In genomic region chr11:79225371-79226155, GRCm38 (mm10) we compare ENCODE assay signal across 12 mouse cellular contexts. TPM values are rescaled to one million over a fixed set of nuclear protein-coding genes. Genes with fewer than 3 reads are reported as not detected.
DNase-seq lines count a peak whose midpoint lies in the region; ATAC-seq lines count a peak whose summit lies in the region.
"Had no signal": no experiment of that assay in that cellular context is flagged by ENCODE, and none has a peak within 500 bp of the region (broad histone marks: within the 10 kb centered on the region; RNA-seq: fewer than 3 reads in every experiment).

No protein-coding gene starts in this region.

- no peak for DNase-seq in hindbrain, embryonic 10.5 days (ENCODE audit: low spot score)
- peak; percentile 18 for DNase-seq in urinary bladder, adult 2 months (ENCODE audit: low spot score)
- DNase-seq in urinary bladder, postnatal 10 days (ENCODE audit: low spot score) = no peak
- peak; percentile 25 for DNase-seq in heart, postnatal 4 days
- no peak for DNase-seq in left cerebral cortex, postnatal 36 days (ENCODE audit: low spot score in 2 of 2)
- DNase-seq: left cerebral cortex, postnatal 4 days; thymus, adult 18-20 months had no signal

- no peak overlapping the region for H3K4me2 ChIP-seq in hindbrain, embryonic 16.5 days (ENCODE audit: low read length)
- H3K4me2 ChIP-seq in neural tube, embryonic 15.5 days = no peak overlapping the region
- H3K4me2 ChIP-seq: forebrain, embryonic 13.5 days; hindbrain, embryonic 13.5 days had no signal

- H3K9ac ChIP-seq in hindbrain, embryonic 16.5 days (ENCODE audit: low read depth, low read length) = no peak overlapping the region
- H3K9ac ChIP-seq in neural tube, embryonic 15.5 days (replicated peaks) = no peak overlapping the region
- H3K9ac ChIP-seq: forebrain, embryonic 13.5 days; hindbrain, embryonic 13.5 days had no signal

- no peaks in the 10 kb centered on the region for H3K9me3 ChIP-seq in hindbrain, embryonic 10.5 days
- H3K9me3 ChIP-seq in hindbrain, embryonic 16.5 days (ENCODE audit: control insufficient read depth, low read length) = no peaks in the 10 kb centered on the region
- no peaks in the 10 kb centered on the region for H3K9me3 ChIP-seq in neural tube, embryonic 15.5 days (replicated peaks)
- H3K9me3 ChIP-seq: forebrain, embryonic 13.5 days; hindbrain, embryonic 13.5 days had no signal

- no peak for ATAC-seq in hindbrain, embryonic 16.5 days
- no peak for ATAC-seq in neural tube, embryonic 15.5 days (ENCODE audit: low FRiP score)

- intact Hi-C loops in left cerebral cortex, postnatal 36 days (cut with DNase I) = loop anchor here (2.0 to 5.0 kb wide), 2 partner anchors 71 to 172 kb away; partner anchors contain the start of gene Gm9964

- peak overlapping the region; percentile 45; the same call in 1 of the 2 replicates for H3K27ac ChIP-seq in hindbrain, embryonic 10.5 days
- no peak overlapping the region for H3K27ac ChIP-seq in hindbrain, embryonic 16.5 days (ENCODE audit: low read depth, low read length)
- no peak overlapping the region for H3K27ac ChIP-seq in neural tube, embryonic 15.5 days (replicated peaks)
- H3K27ac ChIP-seq: forebrain, embryonic 13.5 days; hindbrain, embryonic 13.5 days had no signal

- H3K36me3 ChIP-seq in hindbrain, embryonic 10.5 days = no peaks in the 10 kb centered on the region
- H3K36me3 ChIP-seq in hindbrain, embryonic 16.5 days (ENCODE audit: control insufficient read depth, insufficient read depth, low read length) = no peaks in the 10 kb centered on the region
- H3K36me3 ChIP-seq in neural tube, embryonic 15.5 days = no peaks in the 10 kb centered on the region
- H3K36me3 ChIP-seq: hindbrain, embryonic 13.5 days had no signal

- WGBS in hindbrain, embryonic 10.5 days = 76% methylated on average over 8 of the region's 8 CpGs
- 68% methylated on average over 8 of the region's 8 CpGs for WGBS in hindbrain, embryonic 16.5 days
- 63% methylated on average over 8 of the region's 8 CpGs for WGBS in neural tube, embryonic 15.5 days

- H3K4me3 ChIP-seq in hindbrain, embryonic 10.5 days = no peak overlapping the region
- no peak overlapping the region for H3K4me3 ChIP-seq in hindbrain, embryonic 16.5 days (ENCODE audit: low read length)
- no peak overlapping the region for H3K4me3 ChIP-seq in neural tube, embryonic 15.5 days (replicated peaks)
- H3K4me3 ChIP-seq: forebrain, embryonic 13.5 days; hindbrain, embryonic 13.5 days had no signal

- no peaks in the 10 kb centered on the region for H3K27me3 ChIP-seq in hindbrain, embryonic 10.5 days (ENCODE audit: insufficient read depth, poor library complexity, severe bottlenecking)
- H3K27me3 ChIP-seq in hindbrain, embryonic 16.5 days (replicated peaks; ENCODE audit: control insufficient read depth, insufficient read depth, low read length) = no peaks in the 10 kb centered on the region
- no peaks in the 10 kb centered on the region for H3K27me3 ChIP-seq in neural tube, embryonic 15.5 days (replicated peaks)
- H3K27me3 ChIP-seq: forebrain, embryonic 13.5 days; hindbrain, embryonic 13.5 days; Patski had no signal

- peaks cover 11% of the 10 kb centered on the region for H3K4me1 ChIP-seq in hindbrain, embryonic 10.5 days (replicated peaks)
- peaks cover 6% of the 10 kb centered on the region for H3K4me1 ChIP-seq in hindbrain, embryonic 16.5 days (ENCODE audit: control insufficient read depth, insufficient read depth, low read depth, low read length)
- H3K4me1 ChIP-seq in neural tube, embryonic 15.5 days = peaks cover 14% of the 10 kb centered on the region

RNA-seq across cellular contexts. Expression of gene Wsb1, which starts 28.9 kb away (rescaled TPM):
- 262 and 276 TPM in 2 replicates for polyA plus RNA-seq in hindbrain, embryonic 10.5 days (2016; fragmentation: Nextera tagmentation; extraction: Ambion mirVana)
- polyA plus RNA-seq in hindbrain, embryonic 16.5 days (2015; fragmentation: Nextera tagmentation; extraction: Ambion mirVana) = 380 and 432 TPM in 2 replicates
- polyA plus RNA-seq in urinary bladder, adult 2 months (2012; rRNA removed) = 98.9 and 164 TPM in 2 replicates
- total RNA-seq in heart, postnatal 4 days (2021) = 10 to 100 TPM; 67.1 to 82.1 TPM
- 10 to 100 TPM; 54.0 to 84.7 TPM for total RNA-seq in left cerebral cortex, postnatal 36 days (2021)
- polyA plus RNA-seq in neural tube, embryonic 15.5 days (2015; fragmentation: Nextera tagmentation; extraction: Ambion mirVana) = 415 and 444 TPM in 2 replicates

Comparison
In these comparisons a context has a peak if more than half of its experiments do, and no peak if none do; other contexts are left out.
1. DNase-seq: peak in urinary bladder, adult 2 months (single experiment) and heart, postnatal 4 days (single experiment); none in hindbrain, embryonic 10.5 days (single experiment), urinary bladder, postnatal 10 days (single experiment) and left cerebral cortex, postnatal 36 days (0 of 2).